Mouse (Mus musculus): ENCODE measurements at regions not wholly inside any gene's neighbourhood (a gene's known extent, or its start where the extent isn't known, plus 50 kb on each side); places are given as distances from the start of the nearest gene placed in this dataset.

DNA sequence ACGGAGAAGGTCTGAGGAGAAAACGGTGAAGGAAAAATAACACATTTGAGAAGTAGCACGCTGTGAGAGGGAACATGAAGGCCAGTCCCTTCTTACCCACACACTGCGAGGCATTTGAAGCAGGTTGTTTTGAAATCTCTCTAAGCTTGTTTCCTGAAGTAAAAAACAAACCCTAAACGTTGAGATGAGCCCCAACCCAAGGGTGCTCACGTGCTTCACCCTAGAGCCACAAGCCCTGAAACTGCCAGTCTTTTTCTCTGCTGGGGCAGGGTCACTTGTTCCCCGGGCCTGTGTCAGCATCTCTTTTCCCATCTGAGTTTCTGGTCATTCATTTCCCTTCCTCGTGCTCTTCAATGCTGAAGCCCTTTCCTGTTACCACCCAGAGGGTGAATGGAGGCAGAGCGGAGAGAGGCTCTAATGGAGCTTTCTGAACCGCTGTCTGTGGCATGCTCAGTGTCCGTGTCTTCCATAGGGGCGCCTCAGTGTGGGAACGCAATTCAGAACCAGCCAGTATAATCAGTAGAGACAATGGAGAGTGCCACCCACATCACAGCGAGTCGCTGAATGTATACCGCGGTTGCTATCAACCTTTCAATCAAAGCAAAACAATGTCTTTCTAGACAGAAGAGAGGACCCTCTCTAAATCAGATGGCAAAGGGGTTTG, 375.0 kb upstream of the Gm10131 start:
- Histone ChIP-seq H3K36me3 (ENCODE audit: control insufficient read depth, insufficient read depth, low read length) (no peaks in the 10 kb centered on the region), H3K27ac (ENCODE audit: low read depth, low read length) (no peak overlapping the region), H3K4me1 (ENCODE audit: control insufficient read depth, insufficient read depth, low read length) (no peaks in the 10 kb centered on the region), H3K4me3 (ENCODE audit: low read depth, low read length) (no peak overlapping the region), H3K4me2 (ENCODE audit: low read depth) (no peak overlapping the region), H3K9ac (ENCODE audit: low read length) (no peak overlapping the region), H3K9me3 (ENCODE audit: control insufficient read depth, low read length) (no peaks in the 10 kb centered on the region), H3K27me3 (ENCODE audit: control insufficient read depth, insufficient read depth, low read length) (no peaks in the 10 kb centered on the region)
- DNase-seq (ENCODE audit: low spot score) (peak; percentile 30), ATAC-seq (ENCODE audit: insufficient read depth, low FRiP score, low TSS enrichment) (0 out of 2 replicates have a peak, but pooled peaks have one; percentile 23)
- WGBS, result 48% methylated on average over 17 of the region's 17 CpGs

DNA sequence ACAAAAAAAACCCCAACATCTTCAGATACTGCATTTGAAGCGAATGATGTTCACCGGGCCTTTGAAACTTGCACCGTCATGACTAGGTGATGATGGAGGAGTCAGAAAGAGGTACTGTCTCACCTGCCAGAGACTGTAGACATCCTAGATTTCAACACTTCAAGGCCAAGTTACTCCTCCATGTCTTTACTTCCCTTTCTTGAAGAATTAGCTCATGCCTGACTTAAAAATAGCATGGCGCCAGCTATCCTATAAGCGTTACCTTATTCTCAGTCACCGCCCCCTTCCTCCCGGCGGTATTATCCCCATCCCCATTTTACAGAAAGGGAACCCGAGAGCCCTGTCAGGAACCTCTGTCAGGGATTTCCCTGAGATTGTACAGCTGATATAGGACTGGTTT, 374.4 kb upstream of the Gm10131 start:
- DNase-seq (ENCODE audit: low spot score) (no peak), ATAC-seq (ENCODE audit: insufficient read depth, low FRiP score, low TSS enrichment) (no peak)
- Histone ChIP-seq H3K4me1 (ENCODE audit: control insufficient read depth, insufficient read depth, low read length) (no peaks in the 10 kb centered on the region), H3K36me3 (ENCODE audit: control insufficient read depth, insufficient read depth, low read length) (no peaks in the 10 kb centered on the region), H3K4me3 (ENCODE audit: low read depth, low read length) (no peak overlapping the region), H3K9me3 (ENCODE audit: control insufficient read depth, low read length) (no peaks in the 10 kb centered on the region), H3K9ac (ENCODE audit: low read length) (no peak overlapping the region), H3K27me3 (ENCODE audit: control insufficient read depth, insufficient read depth, low read length) (no peaks in the 10 kb centered on the region), H3K4me2 (ENCODE audit: low read depth) (no peak overlapping the region), H3K27ac (ENCODE audit: low read depth, low read length) (no peak overlapping the region)
- 92% methylated on average over 9 of the region's 9 CpGs for WGBS

DNA sequence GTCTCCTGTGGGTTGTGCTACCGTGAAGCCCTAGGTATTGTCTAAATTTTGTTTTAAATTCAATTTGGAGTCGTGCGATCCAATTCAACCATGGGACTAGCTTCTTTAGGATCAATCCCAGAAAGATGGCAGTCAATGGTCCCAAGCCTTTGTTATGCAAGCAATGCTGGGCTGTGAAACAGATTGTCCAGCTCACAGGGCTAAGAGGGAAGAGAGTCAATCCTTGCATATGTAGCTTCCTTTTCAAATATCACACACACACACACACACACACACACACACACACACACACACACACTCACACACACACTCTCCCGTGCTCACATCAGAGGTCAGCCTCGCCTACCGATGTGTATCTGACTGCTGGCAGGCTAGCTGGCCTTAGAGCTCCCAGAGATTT, 373.8 kb upstream of the Gm10131 start:
- no peak for DNase-seq (ENCODE audit: low spot score)
- 85% methylated on average over 6 of the region's 6 CpGs for WGBS
- Histone ChIP-seq H3K9ac (ENCODE audit: low read length) (no peak overlapping the region), H3K27me3 (ENCODE audit: control insufficient read depth, insufficient read depth, low read length) (no peaks in the 10 kb centered on the region), H3K36me3 (ENCODE audit: control insufficient read depth, insufficient read depth, low read length) (no peaks in the 10 kb centered on the region), H3K4me1 (ENCODE audit: control insufficient read depth, insufficient read depth, low read length) (no peaks in the 10 kb centered on the region), H3K4me3 (ENCODE audit: low read depth, low read length) (no peak overlapping the region), H3K4me2 (ENCODE audit: low read depth) (no peak overlapping the region), H3K27ac (ENCODE audit: low read depth, low read length) (no peak overlapping the region), H3K9me3 (ENCODE audit: control insufficient read depth, low read length) (no peaks in the 10 kb centered on the region)
- no peak for ATAC-seq (ENCODE audit: insufficient read depth, low FRiP score, low TSS enrichment)

DNA sequence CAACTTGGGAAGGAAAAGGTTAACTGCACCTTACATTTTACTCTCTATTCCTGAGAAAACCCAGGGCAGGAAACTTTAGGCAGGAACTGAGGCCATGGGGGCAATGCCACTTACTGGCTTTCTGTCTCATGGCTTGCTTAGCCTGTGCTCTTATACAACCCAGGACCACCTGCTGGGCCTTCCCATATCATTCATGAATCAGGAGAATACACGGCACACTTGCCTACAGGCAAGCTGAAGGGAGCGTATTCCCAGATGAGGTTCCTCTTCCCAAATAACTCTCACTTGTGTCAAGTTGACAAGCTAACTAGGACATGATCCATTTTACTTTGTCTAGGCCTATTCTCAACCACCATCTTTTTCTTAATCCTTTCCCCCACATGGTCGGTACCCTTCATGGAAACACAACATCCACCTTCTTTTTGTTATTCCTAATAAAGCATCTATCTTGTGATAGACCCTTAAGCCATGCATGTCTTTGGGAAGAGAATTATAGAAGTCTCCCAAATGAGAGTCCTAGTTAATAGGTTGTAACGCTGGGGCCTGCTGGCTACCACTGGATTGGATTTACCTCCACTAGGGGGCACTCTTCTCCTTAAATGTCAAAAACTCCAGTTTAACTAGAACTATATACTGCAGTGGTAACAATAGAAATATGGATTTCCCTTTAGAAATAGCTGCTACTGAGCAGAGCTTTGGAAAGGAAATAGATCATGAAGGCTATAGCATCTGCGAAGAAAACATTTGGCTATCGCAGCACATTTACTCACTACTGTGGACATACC, 373.2 kb upstream of the Gm10131 start:
- Histone ChIP-seq H3K27ac (ENCODE audit: low read depth, low read length) (no peak overlapping the region), H3K4me1 (ENCODE audit: control insufficient read depth, insufficient read depth, low read length) (no peaks in the 10 kb centered on the region), H3K9me3 (ENCODE audit: control insufficient read depth, low read length) (no peaks in the 10 kb centered on the region), H3K4me3 (ENCODE audit: low read depth, low read length) (no peak overlapping the region), H3K36me3 (ENCODE audit: control insufficient read depth, insufficient read depth, low read length) (no peaks in the 10 kb centered on the region), H3K9ac (ENCODE audit: low read length) (no peak overlapping the region), H3K27me3 (ENCODE audit: control insufficient read depth, insufficient read depth, low read length) (no peaks in the 10 kb centered on the region), H3K4me2 (ENCODE audit: low read depth) (no peak overlapping the region)
- DNase-seq (ENCODE audit: low spot score) (peak; percentile 49), ATAC-seq (ENCODE audit: insufficient read depth, low FRiP score, low TSS enrichment) (no peak)
- WGBS, result 66% methylated on average over 6 of the region's 6 CpGs

DNA sequence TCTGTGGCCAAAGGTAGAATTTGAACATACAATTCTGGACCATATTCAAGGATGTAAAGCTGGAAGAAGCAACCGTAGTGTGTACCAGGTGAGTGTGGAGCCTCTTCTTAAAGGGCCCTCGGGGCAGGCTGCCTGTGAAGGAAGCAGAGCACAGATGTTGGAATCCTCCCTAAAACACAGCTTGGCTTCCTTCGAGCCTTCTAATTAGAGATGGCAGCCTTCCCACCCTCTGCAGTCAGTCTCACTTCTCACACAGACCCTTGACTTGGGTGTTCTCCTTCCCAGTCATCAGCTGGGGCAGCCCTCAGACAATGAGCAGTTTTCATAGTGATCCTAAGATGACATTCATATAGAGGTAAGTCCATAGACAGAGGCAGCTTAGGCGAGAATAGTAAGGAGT, 371.7 kb upstream of the Gm10131 start:
- Histone ChIP-seq H3K36me3 (ENCODE audit: control insufficient read depth, insufficient read depth, low read length) (no peaks in the 10 kb centered on the region), H3K9ac (ENCODE audit: low read length) (no peak overlapping the region), H3K27me3 (ENCODE audit: control insufficient read depth, insufficient read depth, low read length) (no peaks in the 10 kb centered on the region), H3K27ac (ENCODE audit: low read depth, low read length) (no peak overlapping the region), H3K4me2 (ENCODE audit: low read depth) (no peak overlapping the region), H3K4me3 (ENCODE audit: low read depth, low read length) (no peak overlapping the region), H3K4me1 (ENCODE audit: control insufficient read depth, insufficient read depth, low read length) (no peaks in the 10 kb centered on the region), H3K9me3 (ENCODE audit: control insufficient read depth, low read length) (no peaks in the 10 kb centered on the region)
- WGBS, result 74% methylated on average over 4 of the region's 4 CpGs
- DNase-seq (ENCODE audit: low spot score) (no peak), ATAC-seq (ENCODE audit: insufficient read depth, low FRiP score, low TSS enrichment) (no peak)

DNA sequence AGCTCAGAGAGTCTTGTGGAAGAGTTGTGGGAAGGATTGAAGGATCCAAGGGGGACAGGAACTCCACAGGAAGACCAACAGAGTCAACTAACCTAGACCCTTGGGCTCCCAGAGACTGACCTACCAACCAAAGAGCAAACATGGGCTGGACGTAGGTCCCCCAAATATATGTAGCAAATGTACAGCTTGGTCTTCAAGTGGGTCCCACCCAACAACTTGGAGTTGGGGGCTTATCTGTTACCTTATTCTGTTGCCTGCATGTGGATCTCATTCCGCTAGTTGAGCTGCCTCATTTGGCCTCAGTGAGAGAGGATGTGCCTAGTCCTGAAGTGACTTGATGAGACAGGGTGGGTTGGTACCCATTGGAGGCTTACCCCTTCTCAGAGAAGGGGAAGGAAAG, 371.1 kb upstream of the Gm10131 start:
- Histone ChIP-seq H3K36me3 (ENCODE audit: control insufficient read depth, insufficient read depth, low read length) (no peaks in the 10 kb centered on the region), H3K27me3 (ENCODE audit: control insufficient read depth, insufficient read depth, low read length) (no peaks in the 10 kb centered on the region), H3K4me2 (ENCODE audit: low read depth) (no peak overlapping the region), H3K27ac (ENCODE audit: low read depth, low read length) (no peak overlapping the region), H3K4me3 (ENCODE audit: low read depth, low read length) (no peak overlapping the region), H3K4me1 (ENCODE audit: control insufficient read depth, insufficient read depth, low read length) (no peaks in the 10 kb centered on the region), H3K9me3 (ENCODE audit: control insufficient read depth, low read length) (no peaks in the 10 kb centered on the region), H3K9ac (ENCODE audit: low read length) (no peak overlapping the region)
- WGBS, result 88% methylated on average over 2 of the region's 2 CpGs
- no peak for DNase-seq (ENCODE audit: low spot score)
- no peak for ATAC-seq (ENCODE audit: insufficient read depth, low FRiP score, low TSS enrichment)

DNA sequence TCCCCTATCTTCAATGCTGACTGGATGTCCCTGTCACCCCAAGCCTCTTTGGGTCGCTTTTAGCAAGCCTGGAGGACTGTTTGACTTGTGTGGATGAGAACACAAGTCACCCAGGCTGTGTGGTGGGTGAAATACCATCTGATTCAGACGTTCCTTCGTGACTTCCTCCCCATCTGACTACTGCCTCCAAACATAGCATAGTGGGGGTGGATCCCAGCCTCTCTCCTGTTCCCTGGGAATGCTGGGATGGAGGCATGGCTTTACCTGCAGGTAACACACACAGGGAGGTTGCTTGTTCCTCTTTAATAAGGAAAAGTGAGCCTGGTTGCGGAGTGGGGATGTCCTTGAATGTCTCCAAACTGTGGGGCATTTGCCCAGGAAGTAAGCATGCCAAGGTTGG, 369.0 kb upstream of the Gm10131 start:
- DNase-seq (ENCODE audit: low spot score), result no peak
- Histone ChIP-seq H3K9me3 (ENCODE audit: control insufficient read depth, low read length) (no peaks in the 10 kb centered on the region), H3K27ac (ENCODE audit: low read depth, low read length) (no peak overlapping the region), H3K4me2 (ENCODE audit: low read depth) (no peak overlapping the region), H3K4me3 (ENCODE audit: low read depth, low read length) (no peak overlapping the region), H3K4me1 (ENCODE audit: control insufficient read depth, insufficient read depth, low read length) (no peaks in the 10 kb centered on the region), H3K9ac (ENCODE audit: low read length) (no peak overlapping the region), H3K36me3 (ENCODE audit: control insufficient read depth, insufficient read depth, low read length) (no peaks in the 10 kb centered on the region), H3K27me3 (ENCODE audit: control insufficient read depth, insufficient read depth, low read length) (no peaks in the 10 kb centered on the region)
- WGBS, result 80% methylated on average over 4 of the region's 4 CpGs
- no peak for ATAC-seq (ENCODE audit: insufficient read depth, low FRiP score, low TSS enrichment)

DNA sequence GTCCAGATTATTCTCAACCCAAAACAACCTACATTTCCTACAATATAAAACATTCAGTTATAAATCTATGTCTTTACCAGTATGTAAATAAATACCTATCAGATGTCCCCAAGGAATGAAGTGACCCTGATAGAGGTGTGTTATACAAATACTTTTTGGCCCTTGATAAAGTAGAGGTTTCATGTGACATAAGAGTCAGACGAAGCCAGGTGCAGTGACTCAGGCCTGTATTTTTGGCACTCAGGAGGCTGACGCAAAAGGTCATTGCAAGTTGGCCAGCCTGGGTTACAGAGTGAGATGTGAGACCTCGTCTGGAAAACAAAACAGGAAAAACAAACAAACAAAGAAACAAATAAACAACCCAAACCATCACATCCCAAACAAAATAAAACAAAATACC, 367.4 kb upstream of the Gm10131 start:
- Histone ChIP-seq H3K4me1 (ENCODE audit: control insufficient read depth, insufficient read depth, low read length) (no peaks in the 10 kb centered on the region), H3K4me2 (ENCODE audit: low read depth) (no peak overlapping the region), H3K27me3 (ENCODE audit: control insufficient read depth, insufficient read depth, low read length) (no peaks in the 10 kb centered on the region), H3K9me3 (ENCODE audit: control insufficient read depth, low read length) (no peaks in the 10 kb centered on the region), H3K4me3 (ENCODE audit: low read depth, low read length) (no peak overlapping the region), H3K27ac (ENCODE audit: low read depth, low read length) (no peak overlapping the region), H3K9ac (ENCODE audit: low read length) (no peak overlapping the region), H3K36me3 (ENCODE audit: control insufficient read depth, insufficient read depth, low read length) (no peaks in the 10 kb centered on the region)
- DNase-seq (ENCODE audit: low spot score) (no peak), ATAC-seq (ENCODE audit: insufficient read depth, low FRiP score, low TSS enrichment) (no peak)
- WGBS, result 82% methylated on average over 3 of the region's 3 CpGs

DNA sequence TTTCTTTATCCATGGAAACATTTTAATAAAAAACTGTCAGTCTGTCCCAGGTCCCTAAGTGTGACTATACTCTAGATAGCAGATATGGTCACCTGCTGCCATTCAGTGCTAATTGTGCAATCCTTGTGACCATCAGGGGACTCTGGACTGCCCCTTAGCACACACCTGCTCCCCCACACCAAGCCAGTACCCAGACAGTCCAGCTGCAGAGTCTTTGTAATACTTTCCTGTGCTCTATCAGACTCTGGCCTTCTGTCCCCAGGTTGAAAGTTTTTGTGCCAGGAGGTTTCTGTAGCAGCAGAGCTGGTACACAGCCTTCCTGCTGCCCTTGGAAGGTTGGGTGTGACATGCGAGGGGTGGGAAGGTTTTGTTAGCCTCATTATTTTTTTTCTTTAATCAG, 366.9 kb upstream of the Gm10131 start:
- Histone ChIP-seq H3K9me3 (ENCODE audit: control insufficient read depth, low read length) (no peaks in the 10 kb centered on the region), H3K9ac (ENCODE audit: low read length) (no peak overlapping the region), H3K36me3 (ENCODE audit: control insufficient read depth, insufficient read depth, low read length) (no peaks in the 10 kb centered on the region), H3K4me1 (ENCODE audit: control insufficient read depth, insufficient read depth, low read length) (no peaks in the 10 kb centered on the region), H3K4me3 (ENCODE audit: low read depth, low read length) (no peak overlapping the region), H3K4me2 (ENCODE audit: low read depth) (no peak overlapping the region), H3K27me3 (ENCODE audit: control insufficient read depth, insufficient read depth, low read length) (no peaks in the 10 kb centered on the region), H3K27ac (ENCODE audit: low read depth, low read length) (no peak overlapping the region)
- no peak for DNase-seq (ENCODE audit: low spot score)
- no peak for ATAC-seq (ENCODE audit: insufficient read depth, low FRiP score, low TSS enrichment)
- WGBS, result 88% methylated on average over 1 of the region's 1 CpGs

Data from neural tube, embryonic 11.5 days (tissue).